Mouse (Mus musculus) hindbrain, embryonic 14.5 days (tissue): ENCODE measurements around the gene Olfr441. TPM values are rescaled to one million over a fixed set of nuclear protein-coding genes. Genes with fewer than 3 reads are reported as not detected.
"Not testable (repeated sequence)": the region's sequence is repeated elsewhere in the genome, so short reads cannot be mapped to it uniquely, and the experiment has no call there.

ENCODE experiments used
- ATAC-seq: fragments of 200-750 bp; cut with Nextera tagmentation; 2 replicates; pipeline ENCODE4 v1.8.0; 2017; ENCODE audit warnings: moderate number of reproducible peaks, mild to moderate bottlenecking, moderate TSS enrichment, moderate library complexity; ENCODE audit not compliant: low FRiP score
- DNase-seq: peaks from one replicate; pipeline ENCODE4 v3.0.0-alpha.2; 2015; ENCODE audit warnings: low spot score
- H3K27ac ChIP-seq: fragments of 300-500 bp; sonication (generic); 2 replicates; pipeline ENCODE4 v1.5.1; 2014; ENCODE audit warnings: mild to moderate bottlenecking, moderate library complexity
- H3K27me3 ChIP-seq: fragments of 300-500 bp; sonication (generic); 2 replicates; pipeline ENCODE4 v1.6.1; 2014; ENCODE audit warnings: mild to moderate bottlenecking, low read length, mixed read lengths; ENCODE audit not compliant: control insufficient read depth, insufficient read depth
- H3K36me3 ChIP-seq: fragments of 300-500 bp; sonication (generic); replicated peaks from 2 replicates; pipeline ENCODE4 v1.6.1; 2014; ENCODE audit not compliant: control insufficient read depth, insufficient read depth
- H3K4me1 ChIP-seq: fragments of 300-500 bp; sonication (generic); replicated peaks from 2 replicates; pipeline ENCODE4 v1.6.1; 2014; ENCODE audit warnings: antibody characterized with exemption, low read length, mixed read lengths; ENCODE audit not compliant: control insufficient read depth, insufficient read depth
- H3K4me2 ChIP-seq: fragments of 300-500 bp; sonication (generic); replicated peaks from 2 replicates; pipeline ENCODE4 v1.6.1; 2014; ENCODE audit warnings: mild to moderate bottlenecking, moderate library complexity
- H3K4me3 ChIP-seq: fragments of 300-500 bp; sonication (generic); replicated peaks from 2 replicates; pipeline ENCODE4 v1.5.1; 2014; ENCODE audit warnings: mild to moderate bottlenecking, low read length
- H3K9ac ChIP-seq: fragments of 300-500 bp; sonication (generic); 2 replicates; pipeline ENCODE4 v1.6.1; 2014
- H3K9me3 ChIP-seq: fragments of 300-500 bp; sonication (generic); 2 replicates; pipeline ENCODE4 v1.6.1; 2016; ENCODE audit warnings: low read length; ENCODE audit not compliant: control insufficient read depth
- WGBS: fragments of 180-500 bp; shearing (Covaris S2); extraction: QIAGEN DNeasy Blood & Tissue Kit; methylation state at CpG from one replicate; pipeline ENCODE4 v1.1.7; 2014; 5-methylcytosine and 5-hydroxymethylcytosine counted together
- polyA plus RNA-seq: library from polyadenylated mRNA; unstranded; fragments of >200 nt; fragmentation: Nextera tagmentation; extraction: Ambion mirVana; gene quantifications from 2 replicates; pipeline ENCODE4 v1.2.1, GENCODE M21; 2014

The Olfr441 gene
- polyA plus RNA-seq: not detected in 2 replicates

DNA sequence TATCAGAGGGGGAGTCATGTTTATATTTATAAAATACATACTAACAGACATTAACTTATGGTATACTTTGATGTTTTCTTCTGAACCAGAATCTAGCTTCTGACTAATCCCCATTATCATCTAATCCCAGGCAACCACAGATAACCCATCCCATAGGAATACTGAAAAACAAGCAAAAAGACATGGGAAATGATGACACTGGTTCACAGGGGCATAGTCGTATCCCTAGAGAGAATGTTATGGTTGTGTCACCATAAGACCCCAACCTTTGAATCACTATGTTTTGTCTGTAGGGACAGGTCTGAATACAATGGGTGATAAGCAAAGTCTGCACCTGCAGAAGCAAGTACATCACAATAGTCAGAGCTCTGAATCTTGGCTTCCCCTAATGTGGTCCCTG lies at the start of gene Olfr441:
Olfr441 (plus strand) TSS at position 301 of the 400 bp plus-strand sequence.
- not testable (repeated sequence) for H3K9me3 ChIP-seq, ATAC-seq, H3K4me2 ChIP-seq, DNase-seq, H3K27me3 ChIP-seq, H3K4me3 ChIP-seq, H3K27ac ChIP-seq, H3K4me1 ChIP-seq, H3K36me3 ChIP-seq, H3K9ac ChIP-seq
- 90% methylated on average over 1 of the region's 1 CpGs for WGBS

DNA sequence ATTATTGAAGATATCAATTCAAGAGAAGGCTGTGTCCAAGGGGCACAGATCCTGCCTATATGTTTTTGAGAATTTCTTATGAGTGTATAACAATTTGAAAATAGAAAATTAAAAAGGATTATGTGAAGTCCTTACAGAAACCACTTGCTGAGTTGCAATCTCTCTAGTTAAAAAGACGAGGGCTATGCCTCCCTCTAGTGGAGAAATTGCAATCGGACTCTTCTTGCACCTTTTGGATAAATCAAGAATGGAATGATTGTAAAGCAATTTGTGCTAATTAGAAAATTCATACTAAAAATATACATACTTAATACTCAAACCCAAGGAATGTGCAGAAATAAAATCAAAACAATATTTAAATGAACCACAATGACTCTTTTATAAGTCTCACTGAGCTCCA lies 27.4 kb upstream of the Olfr441 start:
- Histone ChIP-seq H3K4me2 (no peak overlapping the region), H3K27me3 (no peaks in the 10 kb centered on the region), H3K36me3 (no peaks in the 10 kb centered on the region), H3K4me3 (no peak overlapping the region), H3K9me3 (no peaks in the 10 kb centered on the region), H3K4me1 (no peaks in the 10 kb centered on the region), H3K9ac (no peak overlapping the region), H3K27ac (no peak overlapping the region)
- WGBS: 20% methylated on average over 2 of the region's 2 CpGs
- peak; percentile 63 for DNase-seq
- ATAC-seq: no peak

- H3K27me3 ChIP-seq, H3K9ac ChIP-seq, ATAC-seq, DNase-seq, H3K9me3 ChIP-seq, H3K4me3 ChIP-seq, H3K4me2 ChIP-seq, H3K4me1 ChIP-seq, H3K36me3 ChIP-seq, H3K27ac ChIP-seq: not testable (repeated sequence)
These were observed 24.8 kb upstream of the Olfr441 start for GRCm38 (mm10) chr6:43081405-43081804.

DNA sequence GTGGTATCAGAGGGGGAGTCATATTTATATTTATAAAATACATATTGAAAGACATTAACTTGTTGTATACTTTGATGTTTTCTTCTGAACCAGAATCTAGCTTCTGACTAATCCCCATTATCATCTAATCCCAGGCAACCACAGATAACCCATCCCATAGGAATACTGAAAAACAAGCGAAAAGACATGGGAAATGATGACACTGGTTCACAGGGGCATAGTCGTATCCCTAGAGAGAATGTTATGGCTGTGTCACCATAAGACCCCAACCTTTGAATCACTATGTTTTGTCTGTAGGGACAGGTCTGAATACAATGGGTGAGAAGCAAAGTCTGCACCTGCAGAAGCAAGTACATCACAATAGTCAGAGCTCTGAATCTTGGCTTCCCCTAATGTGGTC lies 40.1 kb downstream of the Olfr441 start, which contains the start of gene Olfr237-ps1:
Olfr237-ps1 (plus strand) TSS at position 301 of the 400 bp plus-strand sequence.
- ATAC-seq, H3K36me3 ChIP-seq, H3K9me3 ChIP-seq, H3K4me1 ChIP-seq, H3K27ac ChIP-seq, H3K4me2 ChIP-seq, H3K4me3 ChIP-seq, H3K9ac ChIP-seq, DNase-seq, H3K27me3 ChIP-seq: not testable (repeated sequence)
- 94% methylated on average over 2 of the region's 2 CpGs for WGBS

GRCm38 (mm10) chr6:43159502-43159901 lies 53.3 kb downstream of the Olfr441 start:
- Histone ChIP-seq H3K36me3 (no peaks in the 10 kb centered on the region), H3K4me1 (no peaks in the 10 kb centered on the region), H3K9ac (no peak overlapping the region), H3K4me3 (no peak overlapping the region), H3K27ac (no peak overlapping the region), H3K4me2 (no peak overlapping the region), H3K27me3 (no peaks in the 10 kb centered on the region), H3K9me3 (no peaks in the 10 kb centered on the region)
- WGBS: 62% methylated on average over 1 of the region's 1 CpGs
- no peak for ATAC-seq
- DNase-seq: no peak

DNA sequence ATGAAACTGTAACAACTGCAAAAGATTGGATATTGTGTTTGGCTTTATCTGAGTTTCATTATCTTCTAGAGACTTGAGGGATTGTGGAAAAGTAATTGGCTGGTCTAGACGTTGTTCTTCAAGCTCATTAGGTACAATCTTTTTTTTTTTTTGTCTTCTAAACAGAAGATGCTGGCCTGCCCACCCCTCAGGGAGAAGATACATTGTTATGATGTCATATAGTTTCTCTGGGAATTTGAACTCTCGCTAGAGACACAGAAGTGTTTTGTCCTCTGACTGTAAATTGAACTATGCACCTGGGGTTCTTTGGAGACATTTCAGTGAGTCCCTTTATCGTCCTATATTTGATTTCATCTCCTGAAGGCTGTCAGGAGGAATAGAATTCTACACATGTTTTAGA lies 56.8 kb downstream of the Olfr441 start, which contains the start of gene Olfr437:
Olfr437 (plus strand) TSS at position 301 of the 400 bp plus-strand sequence.
- H3K36me3 ChIP-seq: no peaks in the 10 kb centered on the region
- ATAC-seq (no peak), DNase-seq (no peak)
- H3K4me1 ChIP-seq: no peaks in the 10 kb centered on the region
- H3K9ac ChIP-seq: no peak within 1 kb of the TSS
- H3K27me3 ChIP-seq: no peaks in the 10 kb centered on the region
- H3K9me3 ChIP-seq: no peaks in the 10 kb centered on the region
- H3K4me3 ChIP-seq: no peak within 1 kb of the TSS
- no peak within 1 kb of the TSS for H3K4me2 ChIP-seq
- no peak within 1 kb of the TSS for H3K27ac ChIP-seq
- 69% methylated on average over 3 of the region's 3 CpGs for WGBS

GRCm38 (mm10) chr6:43167246-43167645 lies 61.1 kb downstream of the Olfr441 start:
- no peak overlapping the region for H3K4me2 ChIP-seq
- H3K9ac ChIP-seq: no peak overlapping the region
- H3K27me3 ChIP-seq: no peaks in the 10 kb centered on the region
- H3K4me3 ChIP-seq: no peak overlapping the region
- DNase-seq (no peak), ATAC-seq (no peak)
- H3K27ac ChIP-seq: no peak overlapping the region
- WGBS: 95% methylated on average over 4 of the region's 4 CpGs
- no peaks in the 10 kb centered on the region for H3K36me3 ChIP-seq
- no peaks in the 10 kb centered on the region for H3K4me1 ChIP-seq
- H3K9me3 ChIP-seq: no peaks in the 10 kb centered on the region

Other genes starting within 250 kb of the Olfr441 start
- gene Olfr448, start 215.9 kb upstream of the Olfr441 start, polyA plus RNA-seq: not detected in 2 replicates
- not detected in 2 replicates for gene Olfr447, start 197.5 kb upstream of the Olfr441 start, polyA plus RNA-seq
- gene Olfr446, start 185.0 kb upstream of the Olfr441 start, polyA plus RNA-seq: not detected in 2 replicates
- not detected in 2 replicates for gene Olfr444, start 157.3 kb upstream of the Olfr441 start, polyA plus RNA-seq
- not detected in 2 replicates for gene Olfr237-ps1, start 40.2 kb downstream of the Olfr441 start, polyA plus RNA-seq
- gene Olfr437, start 56.9 kb downstream of the Olfr441 start, polyA plus RNA-seq: not detected in 2 replicates
- gene Olfr13, start 65.8 kb downstream of the Olfr441 start, polyA plus RNA-seq: not detected in 2 replicates
- gene Olfr435, start 90.8 kb downstream of the Olfr441 start, polyA plus RNA-seq: not detected in 2 replicates
- gene Olfr434, start 106.7 kb downstream of the Olfr441 start, polyA plus RNA-seq: not detected in 2 replicates
- not detected in 2 replicates for gene Olfr47, start 125.2 kb downstream of the Olfr441 start, polyA plus RNA-seq
- 2.0 and 2.6 TPM in 2 replicates for gene Arhgef5, start 159.2 kb downstream of the Olfr441 start, polyA plus RNA-seq
- not detected in 2 replicates for gene Nobox, start 203.2 kb downstream of the Olfr441 start, polyA plus RNA-seq